Mouse (Mus musculus) liver, adult 2 months (tissue): ENCODE data around the gene Aatf. TPM values are rescaled to one million over a fixed set of nuclear protein-coding genes. Genes with fewer than 3 reads are reported as not detected.
"Not testable (repeated sequence)": the region's sequence is repeated elsewhere in the genome, so short reads cannot be mapped to it uniquely, and the experiment has no call there.

Experiments used
- DNase-seq: peaks from one replicate; pipeline ENCODE4 v3.0.0-alpha.2; 2011; ENCODE audit warnings: low read depth, low spot score; ENCODE audit errors: extremely low read depth
- H3K27ac ChIP-seq: fragments of 200-500 bp; replicated peaks from 2 replicates; pipeline ENCODE4 v1.5.1; 2012; ENCODE audit warnings: low read depth, mild to moderate bottlenecking, control low read depth, inconsistent platforms, low read length; ENCODE audit not compliant: insufficient read depth
- H3K27me3 ChIP-seq: fragments of 200-500 bp; 2 replicates; pipeline ENCODE4 v1.6.1; 2012; ENCODE audit warnings: mild to moderate bottlenecking, moderate library complexity, low read length, inconsistent platforms; ENCODE audit not compliant: control insufficient read depth, insufficient read depth
- H3K36me3 ChIP-seq: fragments of 200-500 bp; 2 replicates; pipeline ENCODE4 v1.6.1; 2012; ENCODE audit warnings: low read length, inconsistent platforms; ENCODE audit not compliant: control insufficient read depth, insufficient read depth
- H3K4me1 ChIP-seq: fragments of 200-500 bp; 2 replicates; pipeline ENCODE4 v1.6.1; 2011; ENCODE audit warnings: low read length; ENCODE audit not compliant: control insufficient read depth, insufficient read depth
- H3K4me3 ChIP-seq: fragments of 200-500 bp; 2 replicates; pipeline ENCODE4 v1.5.1; 2011; ENCODE audit warnings: low read depth, mild to moderate bottlenecking, control low read depth, low read length, moderate library complexity; ENCODE audit not compliant: insufficient read depth
- H3K79me2 ChIP-seq: fragments of 200-500 bp; 2 replicates; pipeline ENCODE4 v1.6.1; 2012; ENCODE audit warnings: inconsistent platforms, mild to moderate bottlenecking, low read length, moderate library complexity; ENCODE audit not compliant: control insufficient read depth, insufficient read depth
- H3K9ac ChIP-seq: fragments of 200-500 bp; 2 replicates; pipeline ENCODE4 v1.6.1; 2012; ENCODE audit warnings: low read depth, mild to moderate bottlenecking, control low read depth, inconsistent platforms, low read length
- CTCF ChIP-seq: fragments of 200-500 bp; IDR thresholded peaks from 2 replicates; pipeline ENCODE4 v1.5.1; 2011; ENCODE audit warnings: low read depth, low read length, control low read depth
- POLR2A ChIP-seq: fragments of 200-500 bp; IDR thresholded peaks from 2 replicates; pipeline ENCODE4 v1.6.1; 2011; ENCODE audit warnings: low read length, control low read depth; ENCODE audit not compliant: insufficient read depth; ENCODE audit errors: extremely low read depth
- WGBS: fragments of 180-500 bp; shearing (Covaris S2); methylation state at CpG from one replicate; pipeline ENCODE4 v1.1.7; 2018; 5-methylcytosine and 5-hydroxymethylcytosine counted together
- polyA plus RNA-seq: library from polyadenylated mRNA; depleted of rRNA; stranded (reverse); fragments of >200 nt; gene quantifications from 2 replicates; pipeline ENCODE4 v1.2.3, GENCODE M21; 2012
- total RNA-seq: library from RNA; depleted of rRNA; stranded (reverse); fragments of >200 nt; gene quantifications from 2 replicates; pipeline ENCODE4 v1.2.3, GENCODE M21; 2014

The Aatf gene
- total and polyA plus RNA-seq, 2 experiments = 3.9 to 14.0 TPM

DNA sequence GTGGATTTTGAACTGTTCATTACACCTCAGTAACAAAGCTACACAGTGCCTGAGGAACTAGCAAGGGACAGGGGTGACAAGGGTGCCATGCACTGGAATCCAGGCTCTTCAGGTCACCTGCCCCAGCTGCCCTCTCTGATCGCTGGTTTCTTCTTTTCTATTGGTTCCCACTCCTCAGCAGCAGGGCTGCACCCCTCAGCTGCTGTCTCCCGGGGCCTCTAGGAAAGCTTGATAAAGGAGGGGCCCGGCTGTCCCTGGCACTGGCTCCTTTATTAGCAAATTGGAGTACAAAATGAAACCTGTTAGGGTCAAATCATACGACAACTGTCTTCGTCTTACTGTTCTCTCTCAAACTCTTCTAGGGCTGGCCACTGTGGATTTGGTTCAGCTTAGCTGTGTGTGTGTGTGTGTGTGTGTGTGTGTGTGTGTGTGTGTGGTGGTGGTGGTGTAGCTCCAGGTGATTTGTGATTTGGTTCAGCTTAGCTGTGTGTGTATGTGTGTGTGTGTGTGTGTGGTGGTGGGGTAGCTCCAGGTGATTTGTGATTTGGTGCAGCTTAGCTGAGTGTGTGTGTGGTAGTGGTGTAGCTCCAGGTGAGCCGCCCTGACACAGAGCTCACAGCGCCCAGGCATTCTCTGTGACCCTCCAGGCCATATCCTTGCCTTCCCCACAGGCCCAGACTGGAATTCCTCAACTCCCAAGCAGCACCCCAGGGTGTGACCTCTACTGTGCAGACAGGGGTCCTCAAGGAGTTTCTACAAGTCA lies 102.3 kb downstream of the Aatf start:
- Histone ChIP-seq H3K4me3 (no peak overlapping the region), H3K4me1 (no peaks in the 10 kb centered on the region), H3K27me3 (no peaks in the 10 kb centered on the region), H3K27ac (no peak overlapping the region), H3K36me3 (no peaks in the 10 kb centered on the region), H3K9ac (no peak overlapping the region), H3K79me2 (no peaks in the 10 kb centered on the region)
- DNase-seq = no peak
- WGBS = 69% methylated on average over 7 of the region's 7 CpGs
- no peak for TF ChIP-seq POLR2A
- no peak for TF ChIP-seq CTCF

DNA sequence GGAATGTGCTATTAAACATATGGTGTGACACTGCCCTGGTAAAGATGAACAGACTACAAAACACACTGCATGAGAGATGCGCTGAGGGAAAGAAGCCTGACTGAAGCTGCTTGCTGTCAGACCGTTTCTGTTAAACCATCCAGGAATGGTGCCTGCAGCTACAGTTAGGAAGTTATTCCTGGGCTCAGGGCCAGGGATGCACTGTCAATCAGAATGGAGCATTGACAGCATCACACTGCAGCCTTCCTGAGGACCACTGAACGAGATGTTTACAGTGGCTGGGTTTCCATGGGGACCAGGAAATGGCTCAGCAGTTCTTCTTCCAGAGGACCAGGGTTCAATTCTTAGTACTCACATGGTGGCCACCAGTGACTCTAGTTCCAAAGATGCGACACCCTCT lies 102.9 kb downstream of the Aatf start:
- WGBS = 57% methylated on average over 4 of the region's 4 CpGs
- Histone ChIP-seq H3K79me2 (no peaks in the 10 kb centered on the region), H3K36me3 (no peaks in the 10 kb centered on the region), H3K27ac (no peak overlapping the region), H3K27me3 (no peaks in the 10 kb centered on the region), H3K4me3 (no peak overlapping the region), H3K9ac (no peak overlapping the region), H3K4me1 (no peaks in the 10 kb centered on the region)
- DNase-seq = no peak
- TF ChIP-seq POLR2A (no peak), CTCF (no peak)

DNA sequence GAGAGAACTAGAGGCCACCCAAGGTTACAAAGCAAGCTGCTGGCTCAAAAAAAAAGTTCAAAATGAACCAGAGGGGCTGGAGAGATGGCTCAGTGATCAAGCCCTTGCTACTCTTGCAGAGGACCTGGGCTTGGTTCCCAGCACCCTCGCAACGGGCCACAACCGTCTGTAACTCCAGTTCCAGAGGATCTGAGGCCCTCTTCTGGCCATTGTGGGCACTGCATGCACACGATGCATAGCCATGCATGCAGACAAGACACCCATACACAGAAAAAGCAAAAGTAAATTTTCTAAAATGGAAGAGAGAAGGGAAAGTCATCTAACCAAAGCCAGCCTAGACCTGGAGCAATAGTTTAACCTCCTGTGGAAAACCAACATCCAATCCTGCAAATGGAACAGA lies 106.6 kb downstream of the Aatf start:
- Histone ChIP-seq H3K27ac (no peak overlapping the region), H3K4me1 (no peaks in the 10 kb centered on the region), H3K79me2 (no peaks in the 10 kb centered on the region), H3K36me3 (no peaks in the 10 kb centered on the region), H3K9ac (no peak overlapping the region), H3K4me3 (no peak overlapping the region), H3K27me3 (no peaks in the 10 kb centered on the region)
- 95% methylated on average over 4 of the region's 4 CpGs for WGBS
- TF ChIP-seq POLR2A (no peak), CTCF (peak; percentile 23; the same call in 1 of the 2 replicates)
- no peak for DNase-seq

DNA sequence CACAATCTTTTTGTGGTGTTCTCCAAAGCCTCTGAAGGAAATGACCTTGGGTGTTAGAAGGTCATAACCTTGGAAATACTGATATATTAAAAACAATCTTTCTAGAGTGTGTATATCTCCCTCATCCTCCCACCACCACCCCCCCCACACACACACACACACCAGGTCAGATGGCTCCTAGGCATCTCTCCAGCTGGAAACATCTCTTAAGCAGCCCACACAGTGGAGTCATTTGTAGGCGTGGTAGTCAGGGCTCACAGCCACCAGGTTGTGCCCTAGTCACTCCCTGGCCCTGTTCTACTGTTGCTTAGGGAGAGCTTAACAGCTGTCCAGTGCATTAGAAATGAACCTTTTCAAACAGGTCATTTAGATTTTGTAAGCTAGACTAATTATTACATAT lies 118.3 kb downstream of the Aatf start:
- Histone ChIP-seq H3K27me3 (no peaks in the 10 kb centered on the region), H3K4me1 (no peaks in the 10 kb centered on the region), H3K36me3 (peaks cover 65% of the 10 kb centered on the region), H3K79me2 (0 out of 2 replicates have a peak, but pooled peaks cover 3% of the 10 kb centered on the region), H3K27ac (no peak overlapping the region), H3K4me3 (no peak overlapping the region), H3K9ac (no peak overlapping the region)
- WGBS = 16% methylated on average over 1 of the region's 1 CpGs
- TF ChIP-seq POLR2A = no peak
- no peak for TF ChIP-seq CTCF
- peak; percentile 42 for DNase-seq

DNA sequence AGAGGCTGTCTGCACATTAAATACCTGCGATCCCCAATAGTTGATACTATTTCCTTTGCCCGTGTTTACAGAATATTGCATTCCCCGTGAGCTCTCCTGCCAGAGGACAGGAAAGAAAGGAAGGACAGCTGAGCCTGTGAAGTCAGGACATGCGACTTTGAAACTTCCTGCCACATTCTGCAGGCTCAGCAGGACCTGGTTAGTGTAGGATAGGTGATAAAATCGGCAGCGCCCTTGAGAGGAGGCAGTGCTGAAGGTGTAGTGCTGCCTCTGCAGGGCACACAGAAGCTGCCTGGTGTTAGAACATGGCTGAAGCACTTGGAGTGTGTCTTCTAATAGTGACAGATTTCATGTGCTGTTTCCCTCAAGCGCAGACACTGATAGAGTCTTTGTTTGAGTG lies 119.8 kb downstream of the Aatf start:
- Histone ChIP-seq H3K9ac (no peak overlapping the region), H3K4me1 (no peaks in the 10 kb centered on the region), H3K27ac (no peak overlapping the region), H3K79me2 (0 out of 2 replicates have a peak, but pooled peaks cover 3% of the 10 kb centered on the region), H3K36me3 (peaks cover 73% of the 10 kb centered on the region), H3K27me3 (no peaks in the 10 kb centered on the region), H3K4me3 (no peak overlapping the region)
- DNase-seq = no peak
- 73% methylated on average over 7 of the region's 7 CpGs for WGBS
- no peak for TF ChIP-seq CTCF
- TF ChIP-seq POLR2A = no peak

DNA sequence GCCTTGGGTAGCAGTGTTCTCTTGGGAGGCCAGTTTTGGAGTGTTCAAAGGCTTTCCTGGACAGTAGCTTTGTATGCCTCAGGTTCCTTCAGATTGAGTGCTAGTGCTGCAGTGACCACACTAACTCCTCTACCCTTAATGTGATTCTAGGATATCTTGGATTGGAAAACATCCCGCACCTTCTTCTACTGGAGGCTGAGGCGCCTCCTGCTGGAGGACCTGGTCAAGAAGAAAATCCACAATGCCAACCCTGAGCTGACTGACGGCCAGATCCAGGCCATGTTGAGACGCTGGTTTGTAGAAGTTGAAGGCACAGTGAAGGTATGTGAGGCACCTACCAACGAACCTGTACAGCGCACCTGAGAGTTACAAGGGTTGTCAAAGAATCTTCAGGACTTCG lies 121.3 kb downstream of the Aatf start:
- 92% methylated on average over 7 of the region's 7 CpGs for WGBS
- not testable (repeated sequence) for H3K27ac ChIP-seq, DNase-seq, H3K79me2 ChIP-seq, H3K9ac ChIP-seq, H3K4me1 ChIP-seq, H3K4me3 ChIP-seq, H3K27me3 ChIP-seq
- H3K36me3 ChIP-seq = peaks cover 74% of the 10 kb centered on the region
